Mouse (Mus musculus): ENCODE measurements around the gene Clic3.
"Not testable (repeated sequence)": the region's sequence is repeated elsewhere in the genome, so short reads cannot be mapped to it uniquely, and the experiment has no call there.

Clic3 gene

GRCm38 (mm10) chr2:25456205-25456953, at the start of gene Clic3:
Gene Clic3, plus strand, starts transcription at chr2:25456838.
- no peak for DNase-seq

- no peak for DNase-seq
Observed at GRCm38 (mm10) chr2:25408908-25409307, 47.7 kb upstream of the Clic3 start.

GRCm38 (mm10) chr2:25413436-25413835, 43.2 kb upstream of the Clic3 start:
- not testable (repeated sequence) for DNase-seq

- no peak for DNase-seq
Observed at GRCm38 (mm10) chr2:25417426-25417825, 39.2 kb upstream of the Clic3 start.

- DNase-seq: no peak
Observed at GRCm38 (mm10) chr2:25421896-25422295, 34.7 kb upstream of the Clic3 start.

- no peak for DNase-seq
Observed at GRCm38 (mm10) chr2:25422587-25423410, 33.8 kb upstream of the Clic3 start, which contains the start of gene Fut7. Gene Fut7, plus strand, starts transcription at chr2:25423267.

- no peak for DNase-seq
Observed at GRCm38 (mm10) chr2:25423626-25424025, 33.0 kb upstream of the Clic3 start.

- no peak for DNase-seq
Observed at GRCm38 (mm10) chr2:25425481-25425880, 31.2 kb upstream of the Clic3 start.

- peak; percentile 31 for DNase-seq
Observed at GRCm38 (mm10) chr2:25426721-25427191, 29.9 kb upstream of the Clic3 start.

GRCm38 (mm10) chr2:25427256-25427655, 29.4 kb upstream of the Clic3 start:
- no peak for DNase-seq

GRCm38 (mm10) chr2:25428442-25429236, 28.0 kb upstream of the Clic3 start, which contains the start of gene Abca2:
Gene Abca2, plus strand, starts transcription at chr2:25428703.
- DNase-seq: peak; percentile 95

- DNase-seq: peak; percentile 34
Observed at GRCm38 (mm10) chr2:25429435-25430180, 27.0 kb upstream of the Clic3 start.

- peak; percentile 60 for DNase-seq
Observed at GRCm38 (mm10) chr2:25430395-25431233, 26.0 kb upstream of the Clic3 start.

GRCm38 (mm10) chr2:25431308-25431855, 25.3 kb upstream of the Clic3 start:
- no peak for DNase-seq

GRCm38 (mm10) chr2:25432326-25433098, 24.1 kb upstream of the Clic3 start:
- DNase-seq: no peak

- no peak for DNase-seq
Observed at GRCm38 (mm10) chr2:25433101-25433500, 23.5 kb upstream of the Clic3 start.

- no peak for DNase-seq
Observed at GRCm38 (mm10) chr2:25434292-25434691, 22.3 kb upstream of the Clic3 start.

- DNase-seq: no peak
Observed at GRCm38 (mm10) chr2:25436286-25436820, 20.3 kb upstream of the Clic3 start.

GRCm38 (mm10) chr2:25441067-25441466, 15.6 kb upstream of the Clic3 start:
- DNase-seq: no peak

GRCm38 (mm10) chr2:25442682-25443081, 14.0 kb upstream of the Clic3 start:
- DNase-seq: no peak
